Mouse (Mus musculus): ENCODE results near the gene Pof1b.

Pof1b gene

DNA sequence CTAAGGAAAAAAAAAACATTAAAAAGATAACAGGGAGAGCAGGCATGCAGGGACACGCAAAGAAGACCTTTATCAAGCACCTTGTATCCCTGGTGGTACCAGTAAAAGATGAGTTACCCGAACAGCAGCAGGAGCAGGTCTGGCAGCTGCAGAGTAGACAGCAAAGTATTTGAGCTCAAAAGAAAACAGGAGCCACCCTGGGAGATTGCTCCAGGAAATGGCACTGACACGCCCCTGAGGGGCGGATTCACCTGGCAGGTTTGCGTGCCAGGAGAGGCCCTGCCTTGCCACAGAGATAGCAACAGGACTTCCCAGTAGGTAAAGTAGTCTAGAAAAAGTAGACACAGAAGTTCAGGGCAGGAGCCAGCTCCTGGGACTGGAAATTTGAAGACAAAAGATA, at the start of gene Pof1b:
Gene Pof1b (minus strand): TSS at position 144 of the 400 bp plus-strand sequence.
- DNase-seq (ENCODE audit: extremely low read depth, insufficient read length, low spot score) = no peak

DNA sequence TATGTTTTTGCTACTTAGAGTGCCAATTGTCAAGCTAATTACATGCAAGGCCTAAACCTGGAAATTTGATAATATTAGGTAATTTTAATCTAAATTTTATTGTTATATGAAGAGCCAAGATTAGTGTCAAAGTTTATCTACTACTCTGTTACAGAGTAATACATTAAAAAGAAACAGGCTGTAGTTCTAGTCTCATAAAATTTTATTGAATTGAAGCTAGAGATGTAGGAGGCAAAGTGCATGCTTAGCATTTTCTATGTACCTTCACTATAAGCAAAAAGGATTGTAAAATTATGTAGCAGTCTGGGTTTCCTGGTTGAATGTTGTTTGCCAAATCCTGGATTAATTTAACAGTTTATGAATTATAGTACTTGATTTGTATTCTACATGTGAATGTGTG, 18.1 kb upstream of the Pof1b start:
- DNase-seq (ENCODE audit: extremely low read depth, insufficient read length, low spot score) = no peak

DNA sequence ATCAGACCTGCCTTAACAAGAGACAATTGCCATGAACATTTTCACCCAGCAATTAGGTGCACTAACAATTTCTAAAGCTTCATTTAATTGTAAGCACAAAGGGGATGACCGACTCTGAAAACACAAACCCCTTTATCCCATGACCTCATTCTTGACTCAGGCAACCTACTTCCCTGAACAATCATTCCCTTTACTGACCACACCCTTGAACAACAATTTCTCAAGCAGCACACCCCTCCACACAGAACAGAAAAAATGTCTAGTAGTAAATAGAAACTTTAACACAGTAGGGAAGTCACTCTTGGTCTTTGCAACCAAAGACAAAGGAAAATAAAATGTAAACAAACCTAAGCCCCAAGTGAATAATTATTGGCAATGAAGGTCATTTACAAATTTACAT, 4.1 kb downstream of the Pof1b start:
- no peak for DNase-seq (ENCODE audit: extremely low read depth, insufficient read length, low spot score)

DNA sequence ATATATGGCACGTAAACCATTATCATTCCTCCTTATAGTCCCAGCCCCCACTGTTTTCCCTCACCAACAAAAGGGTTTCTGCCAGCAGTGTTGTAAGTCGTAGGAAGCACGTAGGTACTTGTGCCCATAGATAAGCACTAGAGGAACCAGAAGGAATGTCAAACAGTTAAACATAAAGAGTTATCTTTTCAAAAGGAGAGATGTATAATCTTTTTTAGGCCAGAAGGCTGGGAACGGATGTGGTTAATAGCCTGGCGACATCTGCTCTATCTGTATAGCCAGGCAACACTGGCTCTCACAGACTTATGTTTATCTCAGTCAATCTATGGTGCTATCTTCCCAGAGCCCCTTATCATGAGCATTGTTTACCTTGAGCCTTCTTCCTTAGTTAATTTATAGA, 17.8 kb downstream of the Pof1b start:
- DNase-seq (ENCODE audit: extremely low read depth, insufficient read length, low spot score) = no peak

DNA sequence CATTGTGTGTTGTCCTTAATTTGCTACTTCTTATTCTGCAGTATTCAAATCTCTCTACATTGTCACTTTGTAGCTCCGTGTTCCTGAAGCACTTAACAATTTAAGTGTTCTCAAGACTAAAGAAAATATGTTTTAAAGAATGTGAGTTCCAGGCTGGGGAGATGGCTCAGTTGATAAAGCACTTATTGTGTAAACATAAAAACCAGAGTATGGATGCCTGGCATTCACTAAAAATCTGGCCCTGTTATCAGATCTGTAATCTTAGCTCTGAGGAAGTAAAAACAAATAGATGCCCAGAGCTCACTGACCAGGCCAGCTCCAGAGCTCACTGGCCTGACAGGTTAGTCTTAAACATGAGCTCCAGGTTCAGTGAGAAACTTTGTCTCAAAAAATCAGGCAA, 22.9 kb downstream of the Pof1b start:
- DNase-seq (ENCODE audit: extremely low read depth, insufficient read length, low spot score) = no peak

DNA sequence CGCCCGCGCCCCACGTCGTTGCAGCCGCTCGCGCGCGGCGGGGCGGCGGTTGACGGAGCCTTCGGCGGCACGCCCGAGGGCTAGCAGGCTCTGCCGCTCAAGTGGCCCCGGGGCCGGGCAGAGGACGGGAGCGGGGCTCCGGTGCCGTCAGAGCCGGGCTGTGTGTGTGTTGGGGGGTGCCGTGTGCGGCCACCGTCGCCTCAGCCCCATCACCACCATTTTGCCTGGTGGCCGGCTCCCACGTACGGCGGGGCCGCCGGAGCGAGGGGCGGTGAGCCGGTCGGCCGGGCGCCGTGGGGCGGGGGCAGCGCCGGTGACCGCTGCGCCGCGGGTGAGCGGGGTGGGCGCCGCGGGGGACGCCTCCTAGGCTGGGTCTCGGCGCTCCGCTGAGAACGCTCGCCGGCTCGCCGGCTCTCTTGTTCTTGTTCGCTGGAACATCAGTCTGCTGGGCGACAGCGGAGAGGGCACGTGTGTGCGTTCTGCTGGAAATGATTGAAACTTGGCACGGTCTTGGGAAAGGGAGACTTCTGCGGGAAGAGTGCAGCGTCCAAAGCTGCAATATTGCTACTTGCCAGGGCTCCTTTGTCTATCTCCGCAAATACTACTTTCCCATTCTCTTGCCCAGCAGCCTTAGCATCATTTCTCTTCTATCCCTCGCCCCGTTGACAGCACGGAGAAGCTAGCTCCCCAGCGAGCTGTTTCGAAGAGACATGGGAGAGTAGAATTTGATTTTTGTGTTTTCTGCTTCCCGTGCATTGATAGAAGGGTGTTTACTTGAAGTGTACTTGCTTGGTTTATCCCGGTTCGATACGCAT, 96.9 kb downstream of the Pof1b start:
- DNase-seq (ENCODE audit: extremely low read depth, insufficient read length, low spot score) = no peak

DNA sequence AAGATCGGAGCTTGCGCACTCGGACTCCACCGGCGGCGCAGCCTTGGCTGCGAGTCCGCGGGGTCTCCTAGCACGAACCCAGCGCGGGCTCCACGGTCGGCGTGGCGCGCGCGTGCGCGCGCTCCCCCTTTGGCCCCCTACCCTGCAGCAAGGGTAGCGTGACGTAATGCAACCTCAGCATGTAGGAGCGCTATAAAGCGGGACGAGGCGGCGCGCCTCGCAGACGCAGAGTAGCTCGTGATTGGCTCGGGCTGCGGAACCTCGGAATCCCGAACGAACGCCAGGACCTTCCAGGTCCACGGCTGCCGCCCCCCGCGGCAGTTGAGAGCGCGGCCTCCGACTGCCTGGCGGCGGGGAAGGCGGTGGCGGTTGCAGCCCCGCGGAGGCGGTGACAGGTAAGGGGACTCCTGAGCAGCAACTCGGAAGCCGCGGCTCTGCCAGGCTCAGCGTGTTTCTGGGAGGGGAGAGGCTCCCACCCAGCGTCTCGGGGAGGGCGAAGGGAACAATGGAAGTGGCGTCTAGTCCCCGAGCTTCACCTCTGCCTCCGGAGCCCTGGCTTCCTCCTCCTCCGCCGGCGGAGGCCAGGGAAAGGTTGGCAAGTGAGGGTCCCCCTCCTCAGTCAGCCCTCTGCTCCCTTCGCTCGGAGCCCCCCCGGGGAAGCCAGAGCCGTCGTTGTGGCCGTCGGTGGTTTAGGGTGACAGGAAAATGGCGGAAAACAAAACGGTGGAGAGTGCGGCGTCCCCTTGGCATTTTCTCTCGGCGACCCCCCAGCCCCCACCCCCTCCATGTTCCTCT, 97.7 kb downstream of the Pof1b start, which contains the start of gene Zfp711:
Gene Zfp711 (plus strand): TSS at position 16 of the 795 bp plus-strand sequence.
- no peak for DNase-seq (ENCODE audit: extremely low read depth, insufficient read length, low spot score)
